Mouse (Mus musculus) heart, embryonic 13.5 days (tissue): ENCODE measurements around the gene Ccdc8. TPM values are rescaled to one million over a fixed set of nuclear protein-coding genes. Genes with fewer than 3 reads are reported as not detected.

ENCODE experiments used
- ATAC-seq: fragments of 200-750 bp; cut with Nextera tagmentation; 2 replicates; pipeline ENCODE4 v1.8.0; 2017; ENCODE audit warnings: moderate TSS enrichment; ENCODE audit not compliant: insufficient number of reproducible peaks, low FRiP score, low TSS enrichment; ENCODE audit errors: extremely low read depth
- H3K27ac ChIP-seq: fragments of 300-500 bp; sonication (generic); replicated peaks from 2 replicates; pipeline ENCODE4 v1.5.1; 2015; ENCODE audit warnings: moderate library complexity, mild to moderate bottlenecking, inconsistent platforms
- H3K27me3 ChIP-seq: fragments of 300-500 bp; sonication (generic); replicated peaks from 2 replicates; pipeline ENCODE4 v1.6.1; 2015; ENCODE audit warnings: mild to moderate bottlenecking, inconsistent platforms
- H3K36me3 ChIP-seq: fragments of 300-500 bp; sonication (generic); 2 replicates; pipeline ENCODE4 v1.6.1; 2015; ENCODE audit warnings: mild to moderate bottlenecking, inconsistent platforms
- H3K4me1 ChIP-seq: fragments of 300-500 bp; sonication (generic); 2 replicates; pipeline ENCODE4 v1.6.1; 2015; ENCODE audit warnings: inconsistent platforms
- H3K4me2 ChIP-seq: fragments of 300-500 bp; sonication (generic); 2 replicates; pipeline ENCODE4 v1.6.1; 2015; ENCODE audit warnings: inconsistent platforms, mild to moderate bottlenecking, moderate library complexity
- H3K4me3 ChIP-seq: fragments of 300-500 bp; sonication (generic); 2 replicates; pipeline ENCODE4 v1.5.1; 2015; ENCODE audit warnings: moderate library complexity, mild to moderate bottlenecking, inconsistent platforms
- H3K9ac ChIP-seq: fragments of 300-500 bp; sonication (generic); 2 replicates; pipeline ENCODE4 v1.6.1; 2015; ENCODE audit warnings: inconsistent platforms, mild to moderate bottlenecking, moderate library complexity
- H3K9me3 ChIP-seq: fragments of 300-500 bp; sonication (generic); 2 replicates; pipeline ENCODE4 v1.6.1; 2016; ENCODE audit warnings: inconsistent platforms
- WGBS: fragments of 180-500 bp; shearing (Covaris S2); methylation state at CpG from one replicate; pipeline ENCODE4 v1.1.7; 2015; ENCODE audit warnings: mixed read lengths; 5-methylcytosine and 5-hydroxymethylcytosine counted together
- polyA plus RNA-seq: library from polyadenylated mRNA; unstranded; fragments of >200 nt; fragmentation: Nextera tagmentation; extraction: Ambion mirVana; gene quantifications from 2 replicates; pipeline ENCODE4 v1.2.1, GENCODE M21; 2015

Gene Ccdc8
- polyA plus RNA-seq, 1 experiment from 2014 or later = 25.5 TPM

GRCm38 (mm10) chr7:16978593-16978992 is 13.9 kb upstream of the Ccdc8 start:
- Histone ChIP-seq H3K27ac (no peak overlapping the region), H3K4me2 (no peak overlapping the region), H3K36me3 (no peaks in the 10 kb centered on the region), H3K9me3 (no peaks in the 10 kb centered on the region), H3K9ac (no peak overlapping the region), H3K4me1 (peaks cover 50% of the 10 kb centered on the region), H3K4me3 (no peak overlapping the region), H3K27me3 (no peaks in the 10 kb centered on the region)
- ATAC-seq = no peak
- WGBS = 83% methylated on average over 3 of the region's 3 CpGs

DNA sequence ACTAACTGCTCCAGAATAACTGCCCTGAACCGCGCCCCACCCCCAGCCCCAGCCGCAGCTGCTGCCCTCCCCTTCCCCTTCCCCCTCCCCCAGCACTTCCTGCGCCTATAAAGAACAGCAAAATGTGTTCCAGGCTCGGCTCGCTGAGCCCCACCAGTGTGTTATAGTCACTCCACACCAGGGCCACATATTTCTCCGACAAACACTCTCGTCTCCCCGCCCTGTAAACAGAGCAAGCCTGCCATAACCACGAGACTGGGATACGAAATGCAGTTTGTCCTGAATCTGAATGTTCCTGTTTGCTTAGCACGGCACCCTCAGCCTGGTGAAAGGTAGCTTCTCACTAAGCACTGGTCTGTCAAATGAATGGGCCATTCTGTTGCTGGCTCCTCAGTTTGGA is 12.2 kb upstream of the Ccdc8 start:
- peaks cover 35% of the 10 kb centered on the region for H3K4me1 ChIP-seq
- H3K27ac ChIP-seq = peak overlapping the region; percentile 90
- no peaks in the 10 kb centered on the region for H3K36me3 ChIP-seq
- no peaks in the 10 kb centered on the region for H3K27me3 ChIP-seq
- H3K4me3 ChIP-seq = peak overlapping the region; percentile 43
- H3K4me2 ChIP-seq = peak overlapping the region; percentile 67
- ATAC-seq = no peak
- H3K9ac ChIP-seq = peak overlapping the region; percentile 78
- WGBS = 3% methylated on average over 12 of the region's 12 CpGs
- no peaks in the 10 kb centered on the region for H3K9me3 ChIP-seq

GRCm38 (mm10) chr7:16982859-16983568 is 9.5 kb upstream of the Ccdc8 start, which contains the start of gene Gm42372:
TSS of gene Gm42372 (plus strand) at chr7:16983086.
- peak within 1 kb of the TSS; percentile 52 for H3K4me2 ChIP-seq
- no peak within 1 kb of the TSS for H3K27ac ChIP-seq
- H3K9me3 ChIP-seq = no peaks in the 10 kb centered on the region
- H3K27me3 ChIP-seq = no peaks in the 10 kb centered on the region
- no peaks in the 10 kb centered on the region for H3K36me3 ChIP-seq
- H3K9ac ChIP-seq = 0 out of 2 replicates have a peak within 1 kb of the TSS, but pooled peaks have one; percentile 40
- peaks cover 36% of the 10 kb centered on the region for H3K4me1 ChIP-seq
- 27% methylated on average over 26 of the region's 26 CpGs for WGBS
- no peak within 1 kb of the TSS for H3K4me3 ChIP-seq
- no peak for ATAC-seq

GRCm38 (mm10) chr7:16987541-16988149 is 4.9 kb upstream of the Ccdc8 start:
- no peak for ATAC-seq
- 0 out of 2 replicates have a peak overlapping the region, but pooled peaks have one; percentile 28 for H3K9ac ChIP-seq
- H3K4me1 ChIP-seq = peaks cover 56% of the 10 kb centered on the region
- peak overlapping the region; percentile 48 for H3K27ac ChIP-seq
- H3K36me3 ChIP-seq = no peaks in the 10 kb centered on the region
- H3K4me2 ChIP-seq = no peak overlapping the region
- WGBS = 46% methylated on average over 7 of the region's 7 CpGs
- no peaks in the 10 kb centered on the region for H3K27me3 ChIP-seq
- H3K9me3 ChIP-seq = no peaks in the 10 kb centered on the region
- no peak overlapping the region for H3K4me3 ChIP-seq

DNA sequence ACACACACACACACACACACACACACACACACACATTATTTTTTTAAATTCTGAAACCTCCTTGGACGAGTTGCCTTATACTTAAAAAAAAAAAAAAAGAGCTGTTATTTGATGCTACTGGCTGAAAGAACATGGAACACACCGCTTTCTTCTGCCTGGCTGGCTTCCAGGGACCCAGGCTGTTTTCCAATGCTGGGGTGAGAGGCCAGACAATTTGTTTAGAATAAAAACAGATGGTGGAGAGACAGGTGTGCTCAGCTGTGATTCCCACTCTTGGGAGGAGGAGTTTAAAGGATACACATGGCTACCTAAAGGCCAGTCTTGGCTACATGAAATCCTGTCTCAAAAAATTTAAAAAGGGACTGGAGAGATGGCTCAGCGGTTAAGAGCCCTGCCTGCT is 4.1 kb upstream of the Ccdc8 start:
- WGBS = 56% methylated on average over 3 of the region's 3 CpGs
- ATAC-seq = no peak
- H3K9me3 ChIP-seq = no peaks in the 10 kb centered on the region
- no peaks in the 10 kb centered on the region for H3K27me3 ChIP-seq
- no peaks in the 10 kb centered on the region for H3K36me3 ChIP-seq
- no peak overlapping the region for H3K9ac ChIP-seq
- peak overlapping the region; percentile 48; the same call in 1 of the 2 replicates for H3K27ac ChIP-seq
- no peak overlapping the region for H3K4me2 ChIP-seq
- H3K4me1 ChIP-seq = peaks cover 54% of the 10 kb centered on the region
- no peak overlapping the region for H3K4me3 ChIP-seq

DNA sequence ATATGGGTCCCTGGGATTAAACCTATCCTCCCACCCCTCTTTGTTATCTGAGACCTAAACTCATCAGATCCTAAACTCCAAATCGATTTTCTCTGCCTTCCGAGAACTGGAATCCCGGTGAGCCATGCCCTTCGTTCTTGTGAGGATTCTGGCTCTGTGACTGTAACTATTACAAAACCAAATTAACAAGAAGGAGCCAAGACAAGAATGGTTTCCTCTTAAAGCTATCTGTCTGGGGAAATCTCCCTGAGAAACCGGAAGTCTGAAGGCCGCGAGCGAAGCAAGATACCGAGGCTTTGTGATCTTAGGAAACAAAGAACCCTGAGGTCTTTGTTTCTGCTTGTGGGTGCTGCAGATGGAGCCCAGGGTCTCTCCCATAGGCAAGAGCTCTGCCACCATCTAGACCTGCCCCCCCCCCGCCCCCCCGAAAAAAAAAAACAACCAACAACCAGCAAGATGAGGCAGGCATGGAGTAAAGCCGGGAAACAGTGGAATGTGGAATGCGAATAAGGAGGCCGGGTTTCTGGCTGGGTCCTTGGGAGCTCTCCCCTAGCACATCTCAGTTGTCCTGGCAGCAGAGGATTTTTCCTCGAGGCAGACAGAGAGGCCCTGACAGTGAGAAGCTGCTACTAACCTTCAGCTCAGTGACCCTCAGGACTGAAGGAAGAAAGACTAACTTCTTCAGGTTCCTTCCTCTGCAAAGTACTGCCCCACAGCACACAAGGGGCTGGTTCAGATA is 2.3 kb upstream of the Ccdc8 start:
- Histone ChIP-seq H3K27ac (peak overlapping the region; percentile 90), H3K4me2 (0 out of 2 replicates have a peak overlapping the region, but pooled peaks have one; percentile 16), H3K4me1 (peaks cover 62% of the 10 kb centered on the region), H3K36me3 (peaks cover 1% of the 10 kb centered on the region; the same call in 1 of the 2 replicates), H3K27me3 (no peaks in the 10 kb centered on the region), H3K9me3 (no peaks in the 10 kb centered on the region), H3K4me3 (no peak overlapping the region), H3K9ac (peak overlapping the region; percentile 55)
- no peak for ATAC-seq
- 30% methylated on average over 15 of the region's 15 CpGs for WGBS

DNA sequence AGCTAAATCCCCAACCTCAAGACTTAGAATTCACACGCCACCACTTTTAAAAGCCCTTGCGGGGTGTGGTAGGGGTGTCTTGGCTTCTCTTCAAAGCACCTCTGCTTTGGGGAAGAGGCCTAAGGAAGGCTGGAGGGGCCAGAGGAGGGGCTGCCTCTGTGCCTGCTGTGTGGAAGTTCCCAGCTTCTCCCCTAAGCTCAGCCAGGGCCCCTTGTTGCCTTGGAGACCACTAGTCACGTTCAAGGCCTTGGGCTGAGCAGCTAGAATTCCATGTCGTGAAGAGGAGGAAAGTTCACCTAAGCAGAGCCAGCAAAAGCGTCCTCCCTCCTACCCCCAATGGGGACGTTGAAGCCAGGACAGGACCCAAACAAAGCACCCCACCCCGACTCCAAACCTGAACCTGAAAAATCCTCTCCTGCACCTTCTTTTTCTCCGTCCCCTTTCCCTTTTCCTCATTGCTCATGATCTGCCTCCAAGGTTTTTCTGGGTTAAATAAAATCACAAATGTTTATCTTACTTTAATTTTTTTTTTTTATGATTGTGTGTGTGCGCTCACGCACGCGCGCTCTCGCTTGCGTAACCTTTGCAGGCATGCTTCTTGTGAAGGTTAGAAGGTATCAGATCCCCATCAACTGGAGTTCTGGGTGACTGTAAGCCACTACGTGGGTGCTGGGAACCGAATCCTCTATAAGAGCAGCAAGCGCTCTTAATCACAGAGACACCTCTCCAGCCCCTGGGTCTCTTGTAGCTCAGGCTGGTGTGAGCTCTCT is 642 bp upstream of the Ccdc8 start:
- 50% methylated on average over 18 of the region's 18 CpGs for WGBS
- Histone ChIP-seq H3K27me3 (no peaks in the 10 kb centered on the region), H3K9ac (peak overlapping the region; percentile 72), H3K36me3 (peaks cover 16% of the 10 kb centered on the region), H3K4me2 (peak overlapping the region; percentile 48), H3K4me3 (peak overlapping the region; percentile 10; the same call in 1 of the 2 replicates), H3K9me3 (no peaks in the 10 kb centered on the region), H3K27ac (peak overlapping the region; percentile 90), H3K4me1 (peaks cover 76% of the 10 kb centered on the region)
- peak; percentile 47; the same call in 1 of the 2 replicates for ATAC-seq

- ATAC-seq = peak; percentile 85
- H3K4me2 ChIP-seq = peak overlapping the region; percentile 94
- H3K4me3 ChIP-seq = peak overlapping the region; percentile 77
- WGBS = under 1% methylated on average over 27 of the region's 27 CpGs
- no peaks in the 10 kb centered on the region for H3K9me3 ChIP-seq
- H3K27me3 ChIP-seq = no peaks in the 10 kb centered on the region
- H3K9ac ChIP-seq = peak overlapping the region; percentile 95
- H3K36me3 ChIP-seq = peaks cover 36% of the 10 kb centered on the region
- peaks cover 80% of the 10 kb centered on the region for H3K4me1 ChIP-seq
- peak overlapping the region; percentile 95 for H3K27ac ChIP-seq
Measured at GRCm38 (mm10) chr7:16993651-16994399, 1.3 kb downstream of the Ccdc8 start.

DNA sequence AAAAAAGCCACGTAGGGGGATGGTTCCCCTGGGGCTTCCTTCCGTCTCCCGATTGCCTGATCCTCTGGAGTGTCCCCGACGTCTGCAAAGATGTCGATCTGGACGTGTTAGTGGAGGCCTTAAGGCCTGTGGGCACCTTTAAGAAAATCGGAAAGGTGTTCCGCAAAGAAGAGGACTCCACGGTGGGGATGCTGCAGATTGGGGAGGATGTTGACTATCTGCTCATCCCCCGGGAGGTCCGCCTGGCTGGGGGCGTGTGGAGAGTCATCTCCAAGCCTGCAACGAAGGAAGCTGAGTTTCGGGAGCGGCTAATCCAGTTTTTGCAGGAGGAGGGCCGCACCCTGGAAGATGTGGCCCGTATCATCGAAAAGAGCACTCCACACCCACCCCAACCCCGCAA is 1.9 kb downstream of the Ccdc8 start:
- Histone ChIP-seq H3K4me3 (peak overlapping the region; percentile 77), H3K9me3 (no peaks in the 10 kb centered on the region), H3K27ac (peak overlapping the region; percentile 95), H3K4me2 (peak overlapping the region; percentile 94), H3K4me1 (peaks cover 85% of the 10 kb centered on the region), H3K9ac (peak overlapping the region; percentile 95), H3K27me3 (no peaks in the 10 kb centered on the region), H3K36me3 (peaks cover 41% of the 10 kb centered on the region)
- 1% methylated on average over 20 of the region's 20 CpGs for WGBS
- ATAC-seq = no peak

- H3K36me3 ChIP-seq = peaks cover 49% of the 10 kb centered on the region
- peak overlapping the region; percentile 95 for H3K27ac ChIP-seq
- peak overlapping the region; percentile 94 for H3K4me2 ChIP-seq
- WGBS = 75% methylated on average over 4 of the region's 4 CpGs
- peaks cover 78% of the 10 kb centered on the region for H3K4me1 ChIP-seq
- H3K9me3 ChIP-seq = no peaks in the 10 kb centered on the region
- H3K27me3 ChIP-seq = no peaks in the 10 kb centered on the region
- H3K4me3 ChIP-seq = peak overlapping the region; percentile 77
- H3K9ac ChIP-seq = peak overlapping the region; percentile 95
- no peak for ATAC-seq
Measured at GRCm38 (mm10) chr7:16995345-16995744, 2.8 kb downstream of the Ccdc8 start.
